Mouse (Mus musculus): ENCODE results near the gene Capn9.

GRCm38 (mm10) chr8:124586556-124586955 is 10.6 kb downstream of the Capn9 start:
- TF ChIP-seq CTCF (IDR thresholded peaks at IDR 0.05) (no peak), EP300 (IDR thresholded peaks at IDR 0.05) (no peak)
